Mouse (Mus musculus) olfactory bulb, adult 2 months (tissue): ENCODE results near the gene Pnma1. TPM values are rescaled to one million over a fixed set of nuclear protein-coding genes. Genes with fewer than 3 reads are reported as not detected.
"Not testable (repeated sequence)": the region's sequence is repeated elsewhere in the genome, so short reads cannot be mapped to it uniquely, and the experiment has no call there.

Experiments used
- H3K27ac ChIP-seq: fragments of 200-500 bp; 2 replicates; pipeline ENCODE4 v1.5.1; 2012; ENCODE audit warnings: low read depth, low read length; ENCODE audit not compliant: insufficient read depth
- H3K4me1 ChIP-seq: fragments of 200-500 bp; 2 replicates; pipeline ENCODE4 v1.6.1; 2012; ENCODE audit warnings: low read length; ENCODE audit not compliant: control insufficient read depth, insufficient read depth
- H3K4me3 ChIP-seq: fragments of 200-500 bp; 2 replicates; pipeline ENCODE4 v1.5.1; 2012; ENCODE audit warnings: mild to moderate bottlenecking, low read depth, low read length, moderate library complexity; ENCODE audit not compliant: insufficient read depth
- CTCF ChIP-seq: fragments of 200-500 bp; IDR thresholded peaks from 2 replicates; pipeline ENCODE4 v1.5.1; 2012; ENCODE audit warnings: low read depth, mild to moderate bottlenecking, low read length, moderate library complexity; ENCODE audit not compliant: insufficient read depth
- POLR2A ChIP-seq: fragments of 200-500 bp; IDR thresholded peaks from 2 replicates; pipeline ENCODE4 v1.6.1; 2012; ENCODE audit warnings: mild to moderate bottlenecking, low read depth, low read length, moderate library complexity; ENCODE audit not compliant: insufficient read depth
- WGBS: fragments of 180-500 bp; shearing (Covaris S2); methylation state at CpG from one replicate; pipeline ENCODE4 v1.1.7; 2018; 5-methylcytosine and 5-hydroxymethylcytosine counted together
- polyA plus RNA-seq: library from polyadenylated mRNA; stranded (reverse); fragments of >200 nt; gene quantifications from 2 replicates; pipeline ENCODE4 v1.2.4, GENCODE M21; 2012; ENCODE audit warnings: low replicate concordance; ENCODE audit not compliant: missing spikeins, insufficient read depth, insufficient read length

Gene Pnma1
- polyA plus RNA-seq, 1 experiment = not detected

GRCm38 (mm10) chr12:84126899-84127298 lies 21.4 kb downstream of the Pnma1 start:
- 87% methylated on average over 2 of the region's 2 CpGs for WGBS
- H3K4me1 ChIP-seq = no peaks in the 10 kb centered on the region
- no peak for TF ChIP-seq POLR2A
- no peak for TF ChIP-seq CTCF
- H3K27ac ChIP-seq = no peak overlapping the region
- H3K4me3 ChIP-seq = no peak overlapping the region

- H3K4me3 ChIP-seq = no peak overlapping the region
- TF ChIP-seq CTCF (no peak), POLR2A (no peak)
- 86% methylated on average over 12 of the region's 12 CpGs for WGBS
- no peak overlapping the region for H3K27ac ChIP-seq
- H3K4me1 ChIP-seq = no peaks in the 10 kb centered on the region
Measured at GRCm38 (mm10) chr12:84125892-84126291, 22.4 kb downstream of the Pnma1 start.

DNA sequence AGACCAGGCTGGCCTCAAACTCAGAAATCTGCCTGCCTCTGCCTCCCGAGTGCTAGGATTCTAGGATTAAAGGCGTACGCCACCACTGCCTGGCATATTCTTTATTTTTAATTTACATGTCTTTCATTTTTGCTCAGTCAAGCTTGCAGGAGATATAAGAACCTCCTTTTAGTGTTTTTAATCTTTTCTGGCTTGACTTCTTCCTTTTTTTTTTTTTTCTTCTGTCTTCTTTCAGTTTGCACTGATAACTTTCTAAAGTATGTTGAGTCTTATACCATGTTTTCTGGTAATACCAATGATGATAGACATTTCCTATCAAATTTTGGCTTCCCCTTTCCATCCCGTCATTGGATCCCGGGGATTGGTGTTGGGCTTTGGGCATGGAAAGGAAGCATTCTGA lies 28.7 kb downstream of the Pnma1 start:
- H3K4me3 ChIP-seq = no peak overlapping the region
- WGBS = 97% methylated on average over 5 of the region's 5 CpGs
- TF ChIP-seq POLR2A (no peak), CTCF (no peak)
- H3K4me1 ChIP-seq = no peaks in the 10 kb centered on the region
- H3K27ac ChIP-seq = no peak overlapping the region

GRCm38 (mm10) chr12:84114153-84114994 lies 33.9 kb downstream of the Pnma1 start, which contains the start of gene Dnal1:
Gene Dnal1, plus strand, starts transcription at chr12:84114366.
- Histone ChIP-seq H3K4me1 (no peaks in the 10 kb centered on the region), H3K4me3 (peak within 1 kb of the TSS; percentile 63), H3K27ac (peak within 1 kb of the TSS; percentile 38; the same call in 1 of the 2 replicates)
- WGBS = 2% methylated on average over 34 of the region's 35 CpGs
- TF ChIP-seq CTCF (no peak), POLR2A (peak; percentile 42; the same call in 1 of the 2 replicates)

DNA sequence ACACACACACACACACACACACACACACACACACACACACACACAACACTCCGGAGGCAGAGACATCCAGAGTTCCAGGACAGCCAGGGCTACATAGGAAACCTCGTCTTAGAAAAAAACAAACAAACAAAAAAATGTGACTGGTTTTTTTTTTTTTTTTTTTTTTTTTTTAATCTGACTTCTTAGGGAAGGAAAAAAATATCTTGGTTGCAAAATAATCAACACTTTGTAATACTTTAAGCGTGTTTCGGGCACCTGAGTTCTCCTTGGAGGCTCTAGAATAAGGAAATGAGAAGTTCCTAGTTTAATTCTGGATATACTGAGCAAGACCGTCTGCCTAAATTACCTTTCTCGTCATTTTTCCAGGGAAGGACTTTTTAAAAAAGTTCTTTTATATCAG lies 34.6 kb downstream of the Pnma1 start:
- Histone ChIP-seq H3K4me3 (no peak overlapping the region), H3K4me1 (no peaks in the 10 kb centered on the region), H3K27ac (no peak overlapping the region)
- 25% methylated on average over 6 of the region's 6 CpGs for WGBS
- TF ChIP-seq CTCF (no peak), POLR2A (no peak)

DNA sequence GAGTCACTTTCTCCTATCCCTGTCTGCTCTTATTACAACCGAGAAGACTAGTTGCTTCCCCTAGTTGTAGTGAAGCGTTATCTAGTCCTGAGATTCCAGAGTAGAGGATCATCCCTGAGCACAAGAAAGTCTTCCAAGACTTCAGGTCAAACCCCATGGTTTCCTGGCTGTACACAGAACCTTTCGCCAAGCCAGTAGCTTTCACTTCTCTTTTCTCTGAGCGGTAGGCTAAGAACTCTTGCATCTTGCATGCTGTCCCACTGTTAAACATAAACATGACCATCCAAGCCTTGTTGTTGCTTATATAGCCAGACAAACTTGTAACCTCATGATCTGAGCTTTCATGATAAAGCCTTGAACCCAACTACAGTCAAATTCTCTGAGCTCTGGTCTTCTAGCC lies 37.5 kb downstream of the Pnma1 start:
- H3K4me1 ChIP-seq = no peaks in the 10 kb centered on the region
- no peak overlapping the region for H3K4me3 ChIP-seq
- WGBS = 91% methylated on average over 4 of the region's 4 CpGs
- no peak overlapping the region for H3K27ac ChIP-seq
- TF ChIP-seq POLR2A (no peak), CTCF (no peak)

DNA sequence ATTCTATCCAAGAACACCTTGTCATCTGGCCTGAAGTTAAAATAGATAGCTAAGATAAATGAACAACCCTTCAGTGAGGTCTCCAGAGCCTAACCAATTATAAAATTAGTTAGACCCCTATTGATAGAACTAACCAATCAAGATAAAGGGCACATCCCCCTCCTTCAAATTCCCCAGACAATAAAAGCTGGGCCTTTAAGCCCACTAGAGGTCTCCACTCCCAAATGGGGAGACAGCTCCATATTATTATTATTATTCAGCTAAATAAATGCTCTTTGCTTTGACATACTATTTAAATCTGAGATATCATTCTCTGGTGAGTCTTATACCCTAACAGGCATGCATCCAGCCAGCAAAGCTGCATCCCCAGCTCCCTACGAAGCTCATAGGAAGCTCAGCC lies 38.4 kb downstream of the Pnma1 start:
- H3K27ac ChIP-seq = no peak overlapping the region
- no peak overlapping the region for H3K4me3 ChIP-seq
- WGBS = 82% methylated on average over 1 of the region's 1 CpGs
- no peak for TF ChIP-seq CTCF
- no peak for TF ChIP-seq POLR2A
- H3K4me1 ChIP-seq = no peaks in the 10 kb centered on the region

GRCm38 (mm10) chr12:84107692-84108091 lies 40.6 kb downstream of the Pnma1 start:
- 77% methylated on average over 1 of the region's 1 CpGs for WGBS
- Histone ChIP-seq H3K4me3 (no peak overlapping the region), H3K27ac (no peak overlapping the region), H3K4me1 (no peaks in the 10 kb centered on the region)
- TF ChIP-seq POLR2A (no peak), CTCF (no peak)

DNA sequence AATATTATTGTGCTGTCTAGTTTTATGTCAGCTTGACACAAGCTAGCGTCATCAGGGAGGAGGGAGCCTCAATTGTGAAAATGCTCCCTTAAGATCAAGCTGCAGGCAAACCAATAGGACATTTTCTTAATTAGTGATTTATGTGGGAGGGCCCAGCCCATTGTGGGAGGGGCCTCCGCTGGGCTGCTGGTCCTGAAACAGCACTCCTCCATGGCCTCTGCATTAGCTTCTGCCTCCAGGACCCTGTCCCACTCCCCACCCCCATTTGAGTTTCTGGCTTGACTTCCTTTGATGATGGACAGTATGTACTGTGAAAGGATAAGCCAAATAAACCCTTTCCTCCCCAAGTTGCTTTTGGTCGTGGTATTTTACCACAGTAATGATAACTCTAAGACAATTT lies 41.3 kb downstream of the Pnma1 start:
- Histone ChIP-seq H3K27ac (no peak overlapping the region), H3K4me3 (no peak overlapping the region), H3K4me1 (no peaks in the 10 kb centered on the region)
- TF ChIP-seq CTCF (no peak), POLR2A (no peak)
- 92% methylated on average over 3 of the region's 3 CpGs for WGBS

DNA sequence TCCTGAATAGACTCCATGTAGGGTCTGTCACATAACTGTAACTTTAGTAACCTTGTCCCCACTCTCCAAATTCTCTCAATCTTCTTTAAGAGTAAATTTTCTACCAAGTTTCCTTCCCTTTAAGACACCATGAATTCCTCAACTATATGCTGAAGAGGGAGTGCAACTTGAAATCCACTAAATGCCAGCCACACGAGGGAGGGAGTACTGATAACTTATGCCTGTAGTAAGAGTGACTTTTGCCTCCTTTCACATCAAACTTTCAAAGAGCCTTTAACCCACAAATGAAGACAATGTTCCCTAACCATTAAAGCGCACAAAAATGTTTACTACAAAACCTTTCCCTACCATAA lies 46.8 kb downstream of the Pnma1 start:
- H3K27ac ChIP-seq = peak overlapping the region; percentile 87; the same call in 1 of the 2 replicates
- peak overlapping the region; percentile 69 for H3K4me3 ChIP-seq
- no peak for TF ChIP-seq POLR2A
- no peak for TF ChIP-seq CTCF
- 52% methylated on average over 2 of the region's 2 CpGs for WGBS
- no peaks in the 10 kb centered on the region for H3K4me1 ChIP-seq

- under 1% methylated on average over 80 of the region's 80 CpGs for WGBS
- Histone ChIP-seq H3K27ac (peak within 1 kb of the TSS; percentile 87), H3K4me3 (peak within 1 kb of the TSS; percentile 69)
- not testable (repeated sequence) for H3K4me1 ChIP-seq
Measured at GRCm38 (mm10) chr12:84100604-84101492, 47.4 kb downstream of the Pnma1 start, which contains the start of gene Acot6. Gene Acot6, plus strand, starts transcription at chr12:84100654.
